Mouse (Mus musculus): ENCODE measurements around the gene Tmem179. TPM values are rescaled to one million over a fixed set of nuclear protein-coding genes. Genes with fewer than 3 reads are reported as not detected.

The Tmem179 gene
- polyA plus RNA-seq, 1 experiment from 2014 or later = not detected

GRCm38 (mm10) chr12:112451381-112451780 lies 65.2 kb downstream of the Tmem179 start:
- Histone ChIP-seq H3K4me1 (ENCODE audit: insufficient read depth, low read depth, low read length) (0 out of 2 replicates have a peak, but pooled peaks cover 4% of the 10 kb centered on the region), H3K9me3 (ENCODE audit: low read length) (no peaks in the 10 kb centered on the region), H3K9ac (replicated peaks; ENCODE audit: low read depth) (no peak overlapping the region), H3K4me2 (replicated peaks; ENCODE audit: low read depth, low read length) (no peak overlapping the region), H3K27me3 (replicated peaks; ENCODE audit: insufficient read depth, low read length) (no peaks in the 10 kb centered on the region), H3K4me3 (ENCODE audit: low read depth, low read length) (no peak overlapping the region), H3K36me3 (ENCODE audit: insufficient read depth, low read length) (no peaks in the 10 kb centered on the region), H3K27ac (ENCODE audit: low read length) (no peak overlapping the region)
- ATAC-seq = no peak
- DNase-seq (ENCODE audit: low spot score) = no peak
- TF ChIP-seq CTCF (IDR thresholded peaks at IDR 0.05) (no peak), EP300 (IDR thresholded peaks at IDR 0.05) (no peak)
- 71% methylated on average over 1 of the region's 1 CpGs for WGBS

- no peaks in the 10 kb centered on the region for H3K36me3 ChIP-seq (ENCODE audit: insufficient read depth, low read length)
- H3K4me3 ChIP-seq (ENCODE audit: low read depth, low read length) = no peak overlapping the region
- no peaks in the 10 kb centered on the region for H3K27me3 ChIP-seq (replicated peaks; ENCODE audit: insufficient read depth, low read length)
- no peak overlapping the region for H3K9ac ChIP-seq (replicated peaks; ENCODE audit: low read depth)
- H3K4me1 ChIP-seq (ENCODE audit: insufficient read depth, low read depth, low read length) = 0 out of 2 replicates have a peak, but pooled peaks cover 4% of the 10 kb centered on the region
- TF ChIP-seq CTCF (IDR thresholded peaks at IDR 0.05) (peak; percentile 79), EP300 (IDR thresholded peaks at IDR 0.05) (no peak)
- no peaks in the 10 kb centered on the region for H3K9me3 ChIP-seq (ENCODE audit: low read length)
- 29% methylated on average over 6 of the region's 6 CpGs for WGBS
- DNase-seq (ENCODE audit: low spot score) = peak; percentile 55
- 0 out of 2 replicates have a peak, but pooled peaks have one; percentile 6 for ATAC-seq
- H3K27ac ChIP-seq (ENCODE audit: low read length) = no peak overlapping the region
- H3K4me2 ChIP-seq (replicated peaks; ENCODE audit: low read depth, low read length) = no peak overlapping the region
Observed at GRCm38 (mm10) chr12:112450883-112451282, 65.7 kb downstream of the Tmem179 start.

Other genes starting within 250 kb of the Tmem179 start
- gene A530016L24Rik, start 27.3 kb downstream of the Tmem179 start, polyA plus RNA-seq (2015; fragmentation: Nextera tagmentation; extraction: Ambion mirVana) = 0.04 TPM in 1 of 2 replicates, not detected in the other
- 4.9 and 5.2 TPM in 2 replicates for gene Inf2, start 72.0 kb upstream of the Tmem179 start, polyA plus RNA-seq (2015; fragmentation: Nextera tagmentation; extraction: Ambion mirVana)
- gene Adssl1, start 103.3 kb upstream of the Tmem179 start, polyA plus RNA-seq (2015; fragmentation: Nextera tagmentation; extraction: Ambion mirVana) = 29.9 and 43.0 TPM in 2 replicates
- gene Siva1, start 127.9 kb upstream of the Tmem179 start, polyA plus RNA-seq (2015; fragmentation: Nextera tagmentation; extraction: Ambion mirVana) = 130 and 152 TPM in 2 replicates
- gene Akt1, start 158.1 kb upstream of the Tmem179 start, polyA plus RNA-seq (2015; fragmentation: Nextera tagmentation; extraction: Ambion mirVana) = 78.8 and 91.3 TPM in 2 replicates
- gene Zbtb42, start 162.1 kb upstream of the Tmem179 start, polyA plus RNA-seq (2015; fragmentation: Nextera tagmentation; extraction: Ambion mirVana) = 14.0 and 14.6 TPM in 2 replicates
- 17.5 and 20.8 TPM in 2 replicates for gene Cep170b, start 203.7 kb upstream of the Tmem179 start, polyA plus RNA-seq (2015; fragmentation: Nextera tagmentation; extraction: Ambion mirVana)
- gene Pld4, start 243.9 kb upstream of the Tmem179 start, polyA plus RNA-seq (2015; fragmentation: Nextera tagmentation; extraction: Ambion mirVana) = 19.6 and 23.8 TPM in 2 replicates

All from lung, postnatal 0 days (tissue).